Mouse (Mus musculus) neural tube, embryonic 11.5 days (tissue): Measurements from ENCODE around the gene Smpx. TPM values are rescaled to one million over a fixed set of nuclear protein-coding genes. Genes with fewer than 3 reads are reported as not detected.

Experiments used
- ATAC-seq: fragments of 200-750 bp; cut with Nextera tagmentation; 2 replicates; pipeline ENCODE4 v1.8.0; 2017; ENCODE audit warnings: moderate number of reproducible peaks, mild to moderate bottlenecking, moderate TSS enrichment, moderate library complexity; ENCODE audit not compliant: insufficient read depth, low FRiP score, low TSS enrichment
- DNase-seq: peaks from one replicate; pipeline ENCODE4 v3.0.0-alpha.2; 2015; ENCODE audit warnings: low spot score
- H3K27ac ChIP-seq: fragments of 300-500 bp; sonication (generic); 2 replicates; pipeline ENCODE4 v1.5.1; 2014; ENCODE audit warnings: low read depth, mild to moderate bottlenecking, low read length
- H3K27me3 ChIP-seq: fragments of 300-500 bp; sonication (generic); 2 replicates; pipeline ENCODE4 v1.6.1; 2014; ENCODE audit warnings: mild to moderate bottlenecking, low read length, mixed read lengths; ENCODE audit not compliant: control insufficient read depth, insufficient read depth
- H3K36me3 ChIP-seq: fragments of 300-500 bp; sonication (generic); 2 replicates; pipeline ENCODE4 v1.6.1; 2014; ENCODE audit warnings: mild to moderate bottlenecking, low read length, moderate library complexity, mixed read lengths; ENCODE audit not compliant: control insufficient read depth, insufficient read depth
- H3K4me1 ChIP-seq: fragments of 300-500 bp; sonication (generic); 2 replicates; pipeline ENCODE4 v1.6.1; 2014; ENCODE audit warnings: low read length, mixed read lengths; ENCODE audit not compliant: control insufficient read depth, insufficient read depth
- H3K4me2 ChIP-seq: fragments of 300-500 bp; sonication (generic); 2 replicates; pipeline ENCODE4 v1.6.1; 2014; ENCODE audit warnings: low read depth, mild to moderate bottlenecking, moderate library complexity
- H3K4me3 ChIP-seq: fragments of 300-500 bp; sonication (generic); 2 replicates; pipeline ENCODE4 v1.5.1; 2014; ENCODE audit warnings: low read depth, low read length
- H3K9ac ChIP-seq: fragments of 300-500 bp; sonication (generic); 2 replicates; pipeline ENCODE4 v1.6.1; 2014; ENCODE audit warnings: mild to moderate bottlenecking, low read length
- H3K9me3 ChIP-seq: fragments of 300-500 bp; sonication (generic); 2 replicates; pipeline ENCODE4 v1.6.1; 2016; ENCODE audit warnings: low read length; ENCODE audit not compliant: control insufficient read depth
- WGBS: fragments of 180-500 bp; shearing (Covaris S2); extraction: QIAGEN DNeasy Blood & Tissue Kit; methylation state at CpG from one replicate; pipeline ENCODE4 v1.1.7; 2014; 5-methylcytosine and 5-hydroxymethylcytosine counted together
- polyA plus RNA-seq: library from polyadenylated mRNA; unstranded; fragments of >200 nt; fragmentation: Nextera tagmentation; extraction: Ambion mirVana; gene quantifications from 2 replicates; pipeline ENCODE4 v1.2.1, GENCODE M21; 2014

The Smpx gene
- 1.1 and 2.1 TPM in 2 replicates for polyA plus RNA-seq

DNA sequence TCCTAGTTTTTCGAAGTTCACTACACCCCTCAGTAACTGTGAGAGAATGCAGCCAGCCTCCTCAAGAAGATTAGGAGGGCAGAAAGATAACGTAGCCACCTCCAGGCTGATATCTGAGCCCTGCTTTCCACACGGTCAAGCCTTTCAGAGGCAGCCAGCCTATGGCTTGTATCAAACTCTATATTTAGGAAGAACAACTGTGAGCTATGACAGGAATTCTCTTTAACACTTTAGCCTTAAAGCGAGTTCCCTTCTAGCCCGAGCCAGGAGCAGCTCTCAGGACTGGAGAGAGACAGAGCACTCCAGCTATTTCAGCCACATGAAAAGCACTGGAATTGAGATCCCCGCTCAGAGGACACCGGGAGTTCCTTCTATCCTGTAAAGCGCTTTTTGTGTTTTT, at the start of gene Smpx:
Gene Smpx (plus strand): TSS at position 49 of the 400 bp plus-strand sequence.
- ATAC-seq (no peak), DNase-seq (no peak)
- 72% methylated on average over 8 of the region's 8 CpGs for WGBS

DNA sequence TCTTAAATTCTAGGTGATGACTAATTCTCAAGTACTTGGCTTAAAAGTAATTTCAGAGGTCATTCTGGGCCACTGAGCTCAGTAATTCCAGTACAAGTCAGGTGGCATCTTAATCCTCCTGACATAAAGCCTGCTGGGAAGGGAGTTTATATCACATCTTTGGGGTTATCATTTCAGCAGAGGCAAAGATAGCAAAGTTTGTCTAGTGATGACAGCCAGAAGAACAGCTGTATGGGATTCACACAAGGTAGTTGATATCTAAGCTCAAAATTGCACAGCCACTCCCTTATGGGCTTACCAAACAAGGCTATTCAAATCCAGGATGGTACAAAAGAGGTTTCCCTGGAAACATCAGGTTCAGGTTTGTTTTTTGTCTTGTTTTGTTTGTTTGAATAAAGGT, 43.7 kb upstream of the Smpx start:
- DNase-seq = no peak
- H3K27me3 ChIP-seq = no peaks in the 10 kb centered on the region
- H3K9ac ChIP-seq = no peak overlapping the region

More for the DNA sequence above, at the start of gene Smpx:
- H3K27me3 ChIP-seq = no peaks in the 10 kb centered on the region
- no peak within 1 kb of the TSS for H3K27ac ChIP-seq
- no peak within 1 kb of the TSS for H3K9ac ChIP-seq
- no peaks in the 10 kb centered on the region for H3K4me1 ChIP-seq
- no peak within 1 kb of the TSS for H3K4me3 ChIP-seq
- no peaks in the 10 kb centered on the region for H3K36me3 ChIP-seq
- no peak within 1 kb of the TSS for H3K4me2 ChIP-seq
- H3K9me3 ChIP-seq = no peaks in the 10 kb centered on the region

DNA sequence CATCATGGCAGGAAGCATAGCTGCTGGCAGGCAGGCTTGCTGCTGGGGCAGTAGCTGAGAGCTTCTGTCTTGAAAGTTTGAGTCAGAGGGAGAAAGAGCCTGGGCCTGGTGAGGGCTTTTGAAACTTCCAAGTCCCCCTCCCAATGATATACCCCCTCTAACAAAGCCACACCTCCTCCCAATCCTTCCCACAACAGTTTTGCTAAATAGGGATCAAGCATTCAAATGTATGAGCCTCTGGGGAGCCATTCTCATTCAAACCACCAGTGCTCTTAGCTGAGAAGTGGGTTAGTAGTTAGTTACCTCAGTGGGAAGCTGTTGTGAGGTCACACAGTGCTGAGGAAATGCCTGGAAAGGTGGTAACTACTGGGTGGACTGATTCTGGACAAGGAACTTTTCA, 41.4 kb upstream of the Smpx start:
- Histone ChIP-seq H3K4me3 (no peak overlapping the region), H3K4me2 (no peak overlapping the region), H3K9ac (no peak overlapping the region), H3K4me1 (no peaks in the 10 kb centered on the region), H3K36me3 (no peaks in the 10 kb centered on the region), H3K27ac (no peak overlapping the region), H3K9me3 (no peaks in the 10 kb centered on the region), H3K27me3 (no peaks in the 10 kb centered on the region)
- no peak for ATAC-seq
- no peak for DNase-seq

More for the DNA sequence above, 43.7 kb upstream of the Smpx start:
- H3K4me2 ChIP-seq = no peak overlapping the region
- H3K4me1 ChIP-seq = no peaks in the 10 kb centered on the region
- ATAC-seq = no peak
- H3K27ac ChIP-seq = no peak overlapping the region
- H3K36me3 ChIP-seq = no peaks in the 10 kb centered on the region
- no peaks in the 10 kb centered on the region for H3K9me3 ChIP-seq
- no peak overlapping the region for H3K4me3 ChIP-seq

DNA sequence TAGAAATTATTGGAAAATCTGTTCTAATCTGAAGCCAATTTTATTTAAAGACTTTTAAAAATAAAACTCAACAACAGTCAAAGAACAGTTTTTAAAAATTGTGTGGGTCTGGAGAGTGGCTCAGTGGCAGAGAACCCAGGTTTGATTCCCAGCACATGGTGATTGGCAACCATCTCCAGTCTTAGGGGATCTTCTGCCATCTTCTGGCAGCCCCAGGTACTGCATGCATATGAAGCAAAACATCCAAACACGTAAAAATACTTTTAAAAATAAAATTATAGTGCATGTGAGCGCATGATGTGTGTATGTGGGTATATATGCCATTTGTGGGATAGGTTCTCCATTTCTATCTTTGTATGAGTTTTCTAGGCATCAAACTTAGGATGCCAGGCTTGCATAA, 26.9 kb upstream of the Smpx start:
- Histone ChIP-seq H3K27me3 (no peaks in the 10 kb centered on the region), H3K4me3 (no peak overlapping the region), H3K4me2 (no peak overlapping the region), H3K36me3 (no peaks in the 10 kb centered on the region), H3K9me3 (no peaks in the 10 kb centered on the region), H3K4me1 (no peaks in the 10 kb centered on the region), H3K27ac (no peak overlapping the region), H3K9ac (no peak overlapping the region)
- 80% methylated on average over 2 of the region's 2 CpGs for WGBS
- no peak for DNase-seq
- ATAC-seq = no peak

DNA sequence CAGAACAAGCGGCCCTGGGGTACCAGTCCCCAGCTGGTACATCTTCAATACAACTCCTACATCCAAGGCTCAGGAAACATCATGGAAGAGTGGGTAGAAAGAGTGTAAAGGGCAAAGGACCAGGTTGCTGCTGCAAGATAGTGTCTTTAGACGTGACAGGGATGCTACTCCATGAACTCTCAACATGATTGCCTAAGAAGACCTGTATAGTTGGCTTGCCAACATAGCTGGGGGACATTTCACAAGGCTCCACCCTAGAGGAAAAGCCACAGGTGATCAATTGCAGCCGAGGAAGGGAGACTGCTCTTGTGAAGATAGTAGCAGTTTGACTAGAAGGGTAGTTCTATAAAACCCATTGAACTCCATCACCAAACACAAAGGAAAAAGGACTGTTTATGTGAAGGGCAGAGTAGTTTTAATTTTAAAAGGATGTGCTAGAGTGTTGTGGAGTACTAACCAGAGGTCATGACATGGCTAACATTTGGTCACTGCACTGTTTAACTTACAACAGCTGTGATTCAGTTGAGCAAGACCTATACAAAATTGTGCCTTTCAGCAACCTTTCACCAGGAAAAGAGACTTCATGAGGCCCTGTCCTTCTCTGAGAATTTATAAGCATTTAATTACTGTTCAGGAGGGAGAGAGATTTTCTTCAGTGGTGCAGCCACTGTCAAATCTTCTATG, 23.9 kb upstream of the Smpx start:
- H3K4me2 ChIP-seq = no peak overlapping the region
- H3K9me3 ChIP-seq = no peaks in the 10 kb centered on the region
- no peak overlapping the region for H3K4me3 ChIP-seq
- no peaks in the 10 kb centered on the region for H3K36me3 ChIP-seq
- H3K4me1 ChIP-seq = no peaks in the 10 kb centered on the region
- DNase-seq (no peak), ATAC-seq (no peak)
- H3K27me3 ChIP-seq = no peaks in the 10 kb centered on the region
- no peak overlapping the region for H3K27ac ChIP-seq
- H3K9ac ChIP-seq = no peak overlapping the region
- 59% methylated on average over 3 of the region's 3 CpGs for WGBS

DNA sequence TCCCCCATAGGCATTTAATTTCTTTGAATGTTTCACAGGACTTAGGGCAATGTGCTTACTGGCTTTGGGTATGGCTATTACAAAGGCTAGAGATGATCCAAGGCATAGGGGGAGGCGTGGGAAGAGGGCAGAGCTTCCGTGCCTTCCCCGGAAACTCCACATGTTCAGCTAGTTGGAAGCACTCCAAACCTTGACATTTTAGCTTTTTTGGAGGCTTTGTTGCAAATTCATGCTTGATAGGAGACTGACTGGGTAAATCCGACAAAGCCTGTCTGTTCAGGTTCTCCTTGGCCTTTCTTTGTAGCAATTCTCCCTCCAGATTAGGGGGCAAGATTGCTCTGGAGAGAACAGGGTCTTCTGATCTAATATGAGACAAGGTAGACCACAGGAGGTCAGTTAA, 7.5 kb upstream of the Smpx start:
- H3K27ac ChIP-seq = no peak overlapping the region
- no peaks in the 10 kb centered on the region for H3K4me1 ChIP-seq
- H3K9ac ChIP-seq = no peak overlapping the region
- 89% methylated on average over 4 of the region's 4 CpGs for WGBS
- DNase-seq = no peak
- no peak overlapping the region for H3K4me3 ChIP-seq
- no peaks in the 10 kb centered on the region for H3K27me3 ChIP-seq
- no peaks in the 10 kb centered on the region for H3K36me3 ChIP-seq
- no peak overlapping the region for H3K4me2 ChIP-seq
- no peak for ATAC-seq
- H3K9me3 ChIP-seq = no peaks in the 10 kb centered on the region

DNA sequence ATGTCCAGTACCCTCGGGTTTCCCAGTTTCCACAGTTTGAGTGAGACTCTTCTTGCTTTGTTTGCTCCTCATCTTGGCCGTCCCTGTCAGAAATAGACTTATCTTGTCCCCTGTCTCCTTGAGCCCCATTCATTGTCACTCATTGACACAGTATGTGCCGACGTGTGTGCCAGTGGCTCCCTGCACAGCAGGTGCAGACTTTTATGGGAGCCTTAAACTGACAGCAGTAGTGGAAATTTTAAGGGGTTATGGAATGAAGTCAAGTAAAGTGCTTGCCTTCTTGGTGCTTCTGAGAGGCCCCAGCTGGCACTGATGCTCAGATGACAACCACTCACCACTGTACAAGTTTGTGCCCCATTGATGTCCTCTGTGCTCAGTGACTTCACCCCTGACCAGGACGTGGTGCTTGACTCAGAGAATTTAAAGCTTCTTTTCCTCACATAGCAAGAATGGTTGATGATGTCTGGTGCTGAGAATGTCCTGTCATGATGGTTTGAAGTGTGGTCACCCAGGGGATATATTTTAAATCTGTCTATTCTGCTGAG, 1.0 kb upstream of the Smpx start:
- no peak overlapping the region for H3K4me3 ChIP-seq
- no peaks in the 10 kb centered on the region for H3K9me3 ChIP-seq
- no peak overlapping the region for H3K27ac ChIP-seq
- ATAC-seq (no peak), DNase-seq (no peak)
- 62% methylated on average over 5 of the region's 5 CpGs for WGBS
- no peaks in the 10 kb centered on the region for H3K36me3 ChIP-seq
- H3K27me3 ChIP-seq = no peaks in the 10 kb centered on the region
- no peaks in the 10 kb centered on the region for H3K4me1 ChIP-seq
- H3K4me2 ChIP-seq = no peak overlapping the region
- no peak overlapping the region for H3K9ac ChIP-seq

DNA sequence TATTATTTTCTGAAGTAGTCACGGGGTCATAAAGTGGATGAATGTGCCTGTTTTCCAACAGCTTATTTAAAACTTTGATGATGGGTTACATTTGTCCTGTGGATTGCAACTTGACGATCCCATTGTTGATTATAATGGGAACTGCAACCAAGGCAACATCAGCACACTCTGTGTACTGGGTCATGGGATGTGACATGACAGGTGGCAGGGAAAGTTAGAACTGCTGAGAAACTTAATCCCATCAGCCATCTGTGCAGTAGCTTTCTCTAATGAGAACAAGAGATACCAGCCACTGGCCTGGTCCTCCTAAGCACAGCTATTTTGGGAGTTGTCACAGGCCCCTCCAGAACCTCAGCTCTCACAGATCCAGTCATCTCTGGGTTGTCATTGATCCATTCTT, 8.5 kb downstream of the Smpx start:
- 76% methylated on average over 2 of the region's 2 CpGs for WGBS
- H3K9me3 ChIP-seq = no peaks in the 10 kb centered on the region

DNA sequence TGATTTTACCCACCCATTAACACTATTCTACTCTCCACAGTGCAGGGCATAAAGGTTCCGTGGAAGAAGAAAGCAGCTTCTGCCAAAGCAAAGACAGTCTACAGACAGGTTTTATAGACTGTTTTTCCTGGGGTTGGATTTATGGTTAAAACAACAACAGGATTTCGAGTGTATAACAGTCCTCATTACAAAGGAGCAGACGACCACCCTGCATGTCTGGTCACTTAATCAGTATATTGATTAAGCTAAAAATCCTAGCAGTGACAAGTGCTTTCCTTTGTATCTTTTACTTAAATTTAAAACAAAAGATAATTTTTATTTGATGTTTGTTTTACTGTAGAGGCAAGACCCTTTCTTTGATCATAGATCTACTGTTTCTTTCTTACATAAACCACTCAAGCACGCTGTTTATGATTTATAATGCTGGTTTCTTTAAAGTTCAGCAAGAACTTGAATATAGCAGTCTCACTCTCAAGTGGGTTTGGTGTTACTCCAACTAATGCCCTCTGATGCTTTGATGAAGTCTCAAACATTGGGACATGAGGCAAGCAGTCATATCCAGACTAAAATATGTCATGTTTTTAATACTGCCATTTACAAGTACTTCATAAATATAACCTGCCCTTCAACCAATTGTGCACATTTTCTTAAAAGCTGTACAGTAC, 10.0 kb downstream of the Smpx start:
- 50% methylated on average over 4 of the region's 4 CpGs for WGBS
- H3K36me3 ChIP-seq = no peaks in the 10 kb centered on the region
- no peak overlapping the region for H3K27ac ChIP-seq
- H3K9me3 ChIP-seq = no peaks in the 10 kb centered on the region
- H3K4me1 ChIP-seq = no peaks in the 10 kb centered on the region
- no peak overlapping the region for H3K4me3 ChIP-seq
- no peak overlapping the region for H3K4me2 ChIP-seq
- no peak overlapping the region for H3K9ac ChIP-seq
- H3K27me3 ChIP-seq = no peaks in the 10 kb centered on the region
- ATAC-seq (no peak), DNase-seq (no peak)

More for the DNA sequence above, 8.5 kb downstream of the Smpx start:
- Histone ChIP-seq H3K36me3 (no peaks in the 10 kb centered on the region), H3K27ac (no peak overlapping the region), H3K27me3 (no peaks in the 10 kb centered on the region), H3K4me3 (no peak overlapping the region), H3K9ac (no peak overlapping the region), H3K4me2 (no peak overlapping the region), H3K4me1 (no peaks in the 10 kb centered on the region)
- no peak for ATAC-seq
- DNase-seq = no peak
